Mouse (Mus musculus) ovary, postnatal 14 days (tissue): ENCODE measurements at regions not wholly inside any gene's neighbourhood (a gene's known extent, or its start where the extent isn't known, plus 50 kb on each side); places are given as distances from the start of the nearest gene placed in this dataset.
A peak's percentile ranks its signal among the peaks of the same experiment; 100 is the strongest.

ENCODE experiments used
- DNase-seq: peaks from one replicate; pipeline ENCODE4 v3.0.0; 2022; ENCODE audit warnings: low spot score

DNA sequence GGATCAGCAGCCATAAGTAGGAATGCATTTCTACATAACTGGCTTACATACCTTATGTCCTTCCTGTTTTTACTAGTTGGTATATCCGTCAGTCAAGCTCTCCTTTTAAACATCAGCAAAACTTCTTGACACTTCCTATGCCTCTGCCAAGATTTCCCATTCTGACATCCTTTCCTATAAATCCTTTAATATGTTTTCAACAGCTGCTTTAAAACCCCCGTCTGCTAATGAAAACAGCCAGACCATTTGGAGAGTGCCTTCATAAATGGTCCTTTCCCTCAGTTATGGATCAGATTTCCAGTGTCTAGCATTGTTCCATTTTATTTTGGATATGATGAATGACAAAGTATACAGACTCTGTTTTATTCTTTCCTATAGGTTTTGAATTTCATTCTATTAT is 270.7 kb upstream of the Rgmb start:
- DNase-seq = no peak

DNA sequence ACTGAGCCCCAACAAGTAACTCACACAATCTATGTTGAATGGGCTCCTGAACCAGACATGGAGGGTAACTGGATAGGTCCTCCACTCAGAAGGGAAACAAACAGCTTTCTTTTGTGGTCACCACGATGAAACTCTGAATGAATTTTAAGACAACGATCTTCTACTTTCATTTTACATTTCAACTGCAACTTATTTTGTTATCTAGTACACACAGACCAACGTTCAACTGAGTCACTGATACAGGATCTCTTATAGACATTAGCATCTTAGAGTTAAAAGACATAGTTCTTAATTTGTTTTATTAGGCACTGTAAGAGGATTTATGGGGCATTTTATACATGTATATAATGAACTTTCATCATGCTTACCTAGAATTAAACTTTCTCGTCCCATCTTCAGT is 262.1 kb upstream of the Rgmb start:
- no peak for DNase-seq

- DNase-seq = no peak
These were observed 258.9 kb upstream of the Rgmb start for GRCm38 (mm10) chr17:16089619-16090280.

DNA sequence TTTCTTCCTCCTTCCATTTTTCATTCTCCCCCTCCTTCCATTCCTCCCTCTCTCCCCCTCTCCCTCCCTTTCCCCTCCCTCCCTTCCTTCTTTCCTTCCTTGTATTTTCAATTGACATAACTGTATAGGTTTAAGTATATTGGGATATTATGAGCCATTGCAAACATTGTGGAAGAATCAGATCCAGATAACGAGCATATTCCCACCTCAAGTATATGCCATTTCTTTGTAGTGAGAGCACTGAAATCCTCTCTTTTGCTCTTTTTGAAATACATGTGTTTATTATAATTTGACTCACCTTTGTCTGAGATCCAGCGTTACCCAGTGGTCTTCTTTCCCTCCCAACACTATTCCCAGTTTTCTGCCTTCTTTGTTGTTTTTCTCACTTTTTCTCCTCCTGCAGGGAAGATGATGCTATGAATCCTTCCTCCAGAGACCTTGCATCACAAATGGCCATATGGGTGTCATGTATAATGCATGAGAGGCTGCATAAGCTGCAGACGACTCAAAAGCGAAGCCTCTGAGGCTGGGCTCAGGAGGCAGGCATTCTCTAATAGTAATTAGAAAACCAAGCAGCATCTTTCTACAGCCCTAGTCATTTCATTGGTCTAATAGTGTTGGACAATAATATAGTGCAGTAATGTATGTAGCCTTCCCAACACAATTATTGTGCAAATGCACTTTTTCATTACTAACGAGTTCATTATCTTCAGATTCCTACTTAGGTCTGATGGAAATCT is 258.2 kb upstream of the Rgmb start:
- DNase-seq = no peak

GRCm38 (mm10) chr17:16087046-16087445 is 256.2 kb upstream of the Rgmb start:
- no peak for DNase-seq

- no peak for DNase-seq
These were observed 252.0 kb upstream of the Rgmb start for GRCm38 (mm10) chr17:16082842-16083241.

DNA sequence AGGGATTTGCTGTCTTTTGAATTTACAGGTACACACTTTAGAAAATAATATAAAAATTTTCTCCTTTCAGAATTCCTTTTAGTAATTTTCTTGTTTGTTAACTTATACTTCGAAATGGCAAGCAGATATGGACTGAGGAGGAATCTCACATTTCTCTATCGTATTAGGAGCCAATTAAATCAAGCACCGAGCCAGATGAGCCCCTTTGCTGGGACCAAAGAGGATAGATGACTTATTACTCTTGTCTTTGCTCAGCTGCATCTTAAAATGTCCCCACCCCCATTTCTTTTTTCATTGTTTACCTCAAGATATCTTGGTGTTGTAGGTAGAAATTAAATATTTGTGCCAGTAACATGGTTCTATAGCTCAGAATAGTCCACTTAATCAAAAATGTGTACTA is 247.7 kb upstream of the Rgmb start:
- no peak for DNase-seq

- no peak for DNase-seq
These were observed 238.5 kb upstream of the Rgmb start for GRCm38 (mm10) chr17:16069334-16069733.

- DNase-seq = no peak
These were observed 237.0 kb upstream of the Rgmb start for GRCm38 (mm10) chr17:16067858-16068257.

GRCm38 (mm10) chr17:16054481-16054880 is 223.6 kb upstream of the Rgmb start:
- peak; percentile 5 for DNase-seq

- peak; percentile 19 for DNase-seq
These were observed 220.9 kb upstream of the Rgmb start for GRCm38 (mm10) chr17:16051713-16052112.

GRCm38 (mm10) chr17:16041542-16042251 is 210.9 kb upstream of the Rgmb start:
- DNase-seq = no peak

GRCm38 (mm10) chr17:16027989-16028388 is 197.2 kb upstream of the Rgmb start:
- DNase-seq = no peak

DNA sequence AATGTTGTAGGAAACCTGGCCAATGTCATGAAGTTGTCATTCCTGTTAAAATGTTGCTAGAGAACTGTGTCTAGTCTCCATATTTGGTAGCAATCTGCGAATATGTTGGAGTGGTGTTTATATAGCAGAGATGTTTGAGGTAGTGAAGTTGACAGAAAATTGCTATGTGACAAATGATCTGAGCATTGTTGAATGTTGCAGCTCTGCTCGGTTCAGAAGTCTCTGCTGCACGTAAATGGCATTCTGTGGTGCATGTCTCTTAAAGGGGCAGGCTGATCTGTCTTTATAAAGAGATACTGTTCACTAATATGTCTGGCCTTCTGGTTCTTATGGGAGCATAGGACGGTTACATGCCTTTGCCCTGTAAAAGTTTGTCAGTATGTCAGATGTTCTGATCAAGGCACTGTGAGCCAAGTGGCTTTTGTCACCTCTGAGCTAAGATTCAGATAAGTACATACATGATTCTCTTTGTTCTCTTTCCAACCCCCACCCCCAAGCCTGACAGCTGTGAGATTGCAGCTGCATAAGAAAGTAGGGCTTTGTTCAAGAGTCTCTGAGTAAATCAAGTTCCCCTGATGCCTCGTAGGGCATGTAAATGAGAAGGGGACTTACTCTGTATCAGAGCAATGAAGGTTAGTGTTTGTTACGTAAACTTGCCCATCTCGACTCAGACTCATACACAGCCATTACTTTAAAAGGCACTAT is 174.2 kb upstream of the Rgmb start:
- no peak for DNase-seq

GRCm38 (mm10) chr17:16004002-16004401 is 173.2 kb upstream of the Rgmb start:
- no peak for DNase-seq

GRCm38 (mm10) chr17:15998771-15999170 is 167.9 kb upstream of the Rgmb start:
- DNase-seq = no peak

DNA sequence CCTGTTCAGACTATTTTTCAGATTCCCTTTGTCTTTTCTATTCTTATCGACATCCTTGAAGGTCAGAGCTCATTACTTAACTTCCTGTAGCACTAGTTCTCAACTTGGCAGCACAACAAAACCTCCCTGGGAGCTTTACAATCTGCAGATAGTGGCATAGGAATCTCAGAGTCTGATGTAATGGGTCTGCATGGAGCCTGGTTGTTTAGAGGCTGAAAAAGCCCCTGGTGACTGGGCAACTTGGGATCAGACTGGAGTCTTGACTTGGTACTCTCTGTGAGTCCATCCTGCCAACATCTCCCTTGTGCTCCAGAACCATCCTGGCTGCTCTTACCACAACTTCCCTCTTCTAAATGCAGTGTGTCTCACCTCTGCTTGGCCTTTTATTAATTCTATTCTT is 166.4 kb upstream of the Rgmb start:
- DNase-seq = no peak

GRCm38 (mm10) chr17:15995493-15995892 is 164.7 kb upstream of the Rgmb start:
- no peak for DNase-seq

- DNase-seq = no peak
These were observed 162.8 kb upstream of the Rgmb start for GRCm38 (mm10) chr17:15993361-15994287.

GRCm38 (mm10) chr17:15991916-15992315 is 161.1 kb upstream of the Rgmb start:
- DNase-seq = no peak

DNA sequence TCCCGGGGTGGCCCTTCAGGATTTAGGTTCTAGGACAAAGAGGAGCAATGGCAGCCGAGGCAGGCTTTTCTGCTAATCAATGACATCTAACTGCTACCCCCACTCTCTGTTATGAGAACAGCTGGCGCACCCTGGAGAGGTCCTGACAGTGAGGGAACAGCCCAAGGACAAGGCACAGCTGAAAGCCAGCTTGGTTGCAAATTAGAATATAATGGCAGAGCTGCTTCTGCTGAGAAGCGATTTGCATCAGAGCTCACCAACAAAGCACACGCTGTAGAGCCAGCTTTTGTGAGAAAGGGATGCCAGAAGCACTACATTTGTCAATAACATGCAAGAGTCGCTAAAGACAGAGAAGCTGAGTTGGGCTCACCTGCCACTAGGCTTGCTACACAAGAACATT is 159.5 kb upstream of the Rgmb start:
- DNase-seq = no peak
